Mouse (Mus musculus): ENCODE results near the gene Hs6st2. TPM values are rescaled to one million over a fixed set of nuclear protein-coding genes. Genes with fewer than 3 reads are reported as not detected.

Gene Hs6st2
- polyA plus RNA-seq, 1 experiment from 2014 or later: 29.5 TPM

- Histone ChIP-seq H3K4me3 (no peak overlapping the region), H3K4me2 (replicated peaks) (no peak overlapping the region), H3K27me3 (no peaks in the 10 kb centered on the region), H3K27ac (no peak overlapping the region), H3K4me1 (no peaks in the 10 kb centered on the region), H3K9me3 (no peaks in the 10 kb centered on the region), H3K9ac (no peak overlapping the region), H3K36me3 (no peaks in the 10 kb centered on the region)
- 64% methylated on average over 3 of the region's 3 CpGs for WGBS
- no peak for ATAC-seq (ENCODE audit: insufficient number of reproducible peaks, insufficient read depth, low FRiP score, low TSS enrichment)
Measured at GRCm38 (mm10) chrX:51461413-51461812, 220.2 kb downstream of the Hs6st2 start.

GRCm38 (mm10) chrX:51443366-51443765, 238.3 kb downstream of the Hs6st2 start:
- Histone ChIP-seq H3K36me3 (no peaks in the 10 kb centered on the region), H3K27me3 (no peaks in the 10 kb centered on the region), H3K9ac (no peak overlapping the region), H3K9me3 (no peaks in the 10 kb centered on the region), H3K4me3 (no peak overlapping the region), H3K4me1 (no peaks in the 10 kb centered on the region), H3K4me2 (replicated peaks) (no peak overlapping the region), H3K27ac (no peak overlapping the region)
- WGBS: 64% methylated on average over 4 of the region's 4 CpGs
- ATAC-seq (ENCODE audit: insufficient number of reproducible peaks, insufficient read depth, low FRiP score, low TSS enrichment): no peak

GRCm38 (mm10) chrX:51431706-51432105, 249.9 kb downstream of the Hs6st2 start:
- Histone ChIP-seq H3K27me3 (no peaks in the 10 kb centered on the region), H3K4me3 (no peak overlapping the region), H3K36me3 (no peaks in the 10 kb centered on the region), H3K4me1 (no peaks in the 10 kb centered on the region), H3K27ac (no peak overlapping the region), H3K9me3 (no peaks in the 10 kb centered on the region), H3K9ac (no peak overlapping the region), H3K4me2 (replicated peaks) (no peak overlapping the region)
- ATAC-seq (ENCODE audit: insufficient number of reproducible peaks, insufficient read depth, low FRiP score, low TSS enrichment): no peak
- WGBS: 74% methylated on average over 3 of the region's 3 CpGs

- no peak for ATAC-seq (ENCODE audit: insufficient number of reproducible peaks, insufficient read depth, low FRiP score, low TSS enrichment)
- H3K36me3 ChIP-seq: no peaks in the 10 kb centered on the region
- no peak overlapping the region for H3K4me3 ChIP-seq
- 62% methylated on average over 5 of the region's 5 CpGs for WGBS
- no peak overlapping the region for H3K27ac ChIP-seq
- no peaks in the 10 kb centered on the region for H3K27me3 ChIP-seq
- no peak overlapping the region for H3K9ac ChIP-seq
- no peaks in the 10 kb centered on the region for H3K4me1 ChIP-seq
- H3K4me2 ChIP-seq (replicated peaks): no peak overlapping the region
- no peaks in the 10 kb centered on the region for H3K9me3 ChIP-seq
Measured at GRCm38 (mm10) chrX:51425031-51425430, 256.6 kb downstream of the Hs6st2 start.

GRCm38 (mm10) chrX:51410289-51410688, 271.4 kb downstream of the Hs6st2 start:
- Histone ChIP-seq H3K4me2 (replicated peaks) (no peak overlapping the region), H3K9me3 (no peaks in the 10 kb centered on the region), H3K36me3 (no peaks in the 10 kb centered on the region), H3K4me3 (no peak overlapping the region), H3K27ac (no peak overlapping the region), H3K9ac (no peak overlapping the region), H3K4me1 (no peaks in the 10 kb centered on the region), H3K27me3 (no peaks in the 10 kb centered on the region)
- ATAC-seq (ENCODE audit: insufficient number of reproducible peaks, insufficient read depth, low FRiP score, low TSS enrichment): no peak
- 90% methylated on average over 2 of the region's 2 CpGs for WGBS

GRCm38 (mm10) chrX:51397457-51397856, 284.2 kb downstream of the Hs6st2 start:
- no peak for ATAC-seq (ENCODE audit: insufficient number of reproducible peaks, insufficient read depth, low FRiP score, low TSS enrichment)

GRCm38 (mm10) chrX:51374670-51375069, 307.0 kb downstream of the Hs6st2 start:
- Histone ChIP-seq H3K4me1 (no peaks in the 10 kb centered on the region), H3K36me3 (no peaks in the 10 kb centered on the region), H3K4me3 (no peak overlapping the region), H3K9ac (no peak overlapping the region), H3K9me3 (no peaks in the 10 kb centered on the region), H3K27ac (no peak overlapping the region), H3K27me3 (no peaks in the 10 kb centered on the region), H3K4me2 (replicated peaks) (no peak overlapping the region)
- no peak for ATAC-seq (ENCODE audit: insufficient number of reproducible peaks, insufficient read depth, low FRiP score, low TSS enrichment)
- WGBS: 15% methylated on average over 5 of the region's 5 CpGs

More at GRCm38 (mm10) chrX:51397457-51397856, 284.2 kb downstream of the Hs6st2 start:
- H3K4me2 ChIP-seq (replicated peaks): no peak overlapping the region
- H3K27ac ChIP-seq: no peak overlapping the region
- H3K9ac ChIP-seq: no peak overlapping the region
- no peaks in the 10 kb centered on the region for H3K9me3 ChIP-seq
- no peaks in the 10 kb centered on the region for H3K4me1 ChIP-seq
- H3K4me3 ChIP-seq: no peak overlapping the region
- H3K36me3 ChIP-seq: no peaks in the 10 kb centered on the region
- no peaks in the 10 kb centered on the region for H3K27me3 ChIP-seq

GRCm38 (mm10) chrX:51372477-51373239, 309.0 kb downstream of the Hs6st2 start:
- ATAC-seq (ENCODE audit: insufficient number of reproducible peaks, insufficient read depth, low FRiP score, low TSS enrichment): no peak
- H3K9ac ChIP-seq: no peak overlapping the region
- no peaks in the 10 kb centered on the region for H3K9me3 ChIP-seq
- H3K27me3 ChIP-seq: no peaks in the 10 kb centered on the region
- no peak overlapping the region for H3K4me2 ChIP-seq (replicated peaks)
- 38% methylated on average over 5 of the region's 5 CpGs for WGBS
- H3K27ac ChIP-seq: no peak overlapping the region
- H3K4me1 ChIP-seq: no peaks in the 10 kb centered on the region
- no peaks in the 10 kb centered on the region for H3K36me3 ChIP-seq
- no peak overlapping the region for H3K4me3 ChIP-seq

GRCm38 (mm10) chrX:51349682-51350081, 332.0 kb downstream of the Hs6st2 start:
- no peaks in the 10 kb centered on the region for H3K27me3 ChIP-seq
- ATAC-seq (ENCODE audit: insufficient number of reproducible peaks, insufficient read depth, low FRiP score, low TSS enrichment): no peak
- no peaks in the 10 kb centered on the region for H3K9me3 ChIP-seq
- H3K4me1 ChIP-seq: no peaks in the 10 kb centered on the region
- H3K9ac ChIP-seq: no peak overlapping the region
- WGBS: 75% methylated on average over 1 of the region's 1 CpGs
- no peaks in the 10 kb centered on the region for H3K36me3 ChIP-seq
- H3K27ac ChIP-seq: no peak overlapping the region
- no peak overlapping the region for H3K4me2 ChIP-seq (replicated peaks)
- H3K4me3 ChIP-seq: no peak overlapping the region

GRCm38 (mm10) chrX:51343595-51343994, 338.1 kb downstream of the Hs6st2 start:
- H3K4me3 ChIP-seq: no peak overlapping the region
- H3K36me3 ChIP-seq: no peaks in the 10 kb centered on the region
- no peak overlapping the region for H3K9ac ChIP-seq
- no peak overlapping the region for H3K4me2 ChIP-seq (replicated peaks)
- 68% methylated on average over 3 of the region's 3 CpGs for WGBS
- no peaks in the 10 kb centered on the region for H3K4me1 ChIP-seq
- ATAC-seq (ENCODE audit: insufficient number of reproducible peaks, insufficient read depth, low FRiP score, low TSS enrichment): no peak
- no peaks in the 10 kb centered on the region for H3K9me3 ChIP-seq
- no peak overlapping the region for H3K27ac ChIP-seq
- no peaks in the 10 kb centered on the region for H3K27me3 ChIP-seq

All from embryonic facial prominence, embryonic 12.5 days (tissue).